Mouse (Mus musculus): ENCODE data around the gene 2210016L21Rik. TPM values are rescaled to one million over a fixed set of nuclear protein-coding genes. Genes with fewer than 3 reads are reported as not detected.

The 2210016L21Rik gene
- polyA plus RNA-seq, 1 experiment, result 17.9 TPM

DNA sequence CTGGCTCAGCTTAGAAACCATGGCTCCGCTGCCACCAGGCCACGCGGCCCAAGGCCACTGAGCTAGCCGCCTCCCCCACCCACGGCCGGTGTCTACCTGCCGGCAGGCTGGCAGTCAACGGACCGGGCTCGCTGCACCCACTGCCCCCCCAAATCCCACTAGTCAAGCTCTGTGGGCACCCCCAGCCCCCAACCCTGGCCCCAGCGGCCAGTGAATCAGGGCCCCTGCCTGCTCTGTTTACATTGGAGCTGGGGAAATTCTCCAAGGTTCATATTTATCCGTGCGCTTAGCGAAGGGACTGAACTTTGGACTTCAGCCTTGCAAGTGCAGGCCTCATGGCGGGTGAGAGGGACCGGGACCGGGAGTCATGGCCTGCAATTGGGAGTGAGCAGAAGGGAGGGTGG is 28.9 kb downstream of the 2210016L21Rik start, which contains the start of gene Hnf1a:
Hnf1a (minus strand) TSS at position 271 of the 404 bp plus-strand sequence.
- no peaks in the 10 kb centered on the region for H3K27me3 ChIP-seq (ENCODE audit: control insufficient read depth, insufficient read depth, low read length)
- TF ChIP-seq POLR2A (IDR thresholded peaks at IDR 0.05; ENCODE audit: low read depth, low read length) (no peak), CTCF (IDR thresholded peaks at IDR 0.05; ENCODE audit: extremely low read depth, insufficient read depth, insufficient read length, insufficient replicate concordance) (no peak)
- DNase-seq (ENCODE audit: low read depth in 1 of 2, low spot score in 2 of 2), result no peak
- H3K4me1 ChIP-seq (ENCODE audit: control insufficient read depth, insufficient read depth, insufficient read length), result peaks cover 5% of the 10 kb centered on the region; the same call in 1 of the 2 replicates
- no peak within 1 kb of the TSS for H3K27ac ChIP-seq (ENCODE audit: insufficient read depth, low read length)
- no peaks in the 10 kb centered on the region for H3K36me3 ChIP-seq (ENCODE audit: control insufficient read depth, insufficient read depth, low read length)
- H3K4me3 ChIP-seq (ENCODE audit: extremely low read depth, insufficient read depth, insufficient read length), result no peak within 1 kb of the TSS
- WGBS, result 91% methylated on average over 16 of the region's 17 CpGs

DNA sequence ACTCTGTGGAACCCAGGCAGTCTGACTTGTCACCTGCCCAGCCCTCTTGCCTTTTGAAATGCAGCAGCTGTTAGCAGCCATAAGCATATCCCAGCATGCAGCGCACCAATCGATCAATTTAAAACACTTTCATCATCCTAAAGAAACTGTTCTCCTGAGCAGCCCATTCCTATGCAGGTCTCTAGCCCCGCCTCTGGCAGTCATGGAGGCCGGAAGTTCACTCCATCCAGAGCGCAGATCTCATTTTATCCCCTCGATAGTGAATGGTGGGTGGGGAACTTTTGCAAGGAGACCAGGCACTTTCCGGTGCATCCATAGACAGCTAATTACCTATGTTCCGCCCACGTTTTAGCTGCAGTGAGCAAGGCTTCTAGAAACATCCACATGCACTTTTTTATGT is 30.2 kb downstream of the 2210016L21Rik start:
- Histone ChIP-seq H3K27ac (ENCODE audit: insufficient read depth, low read length) (no peak overlapping the region), H3K4me3 (ENCODE audit: extremely low read depth, insufficient read depth, insufficient read length) (no peak overlapping the region)
- WGBS, result 89% methylated on average over 9 of the region's 9 CpGs

GRCm38 (mm10) chr5:114973131-114973530 is 31.2 kb downstream of the 2210016L21Rik start:
- Histone ChIP-seq H3K4me1 (ENCODE audit: control insufficient read depth, insufficient read depth, insufficient read length) (no peaks in the 10 kb centered on the region), H3K27ac (ENCODE audit: insufficient read depth, low read length) (no peak overlapping the region), H3K27me3 (ENCODE audit: control insufficient read depth, insufficient read depth, low read length) (no peaks in the 10 kb centered on the region), H3K4me3 (ENCODE audit: extremely low read depth, insufficient read depth, insufficient read length) (no peak overlapping the region), H3K36me3 (ENCODE audit: control insufficient read depth, insufficient read depth, low read length) (no peaks in the 10 kb centered on the region)
- WGBS, result 76% methylated on average over 8 of the region's 8 CpGs
- DNase-seq (ENCODE audit: low read depth in 1 of 2, low spot score in 2 of 2), result no peak
- no peak for TF ChIP-seq CTCF (IDR thresholded peaks at IDR 0.05; ENCODE audit: extremely low read depth, insufficient read depth, insufficient read length, insufficient replicate concordance)
- TF ChIP-seq POLR2A (IDR thresholded peaks at IDR 0.05; ENCODE audit: low read depth, low read length), result no peak

More for the DNA sequence above, 30.2 kb downstream of the 2210016L21Rik start:
- Histone ChIP-seq H3K4me1 (ENCODE audit: control insufficient read depth, insufficient read depth, insufficient read length) (peaks cover 5% of the 10 kb centered on the region; the same call in 1 of the 2 replicates), H3K27me3 (ENCODE audit: control insufficient read depth, insufficient read depth, low read length) (no peaks in the 10 kb centered on the region), H3K36me3 (ENCODE audit: control insufficient read depth, insufficient read depth, low read length) (no peaks in the 10 kb centered on the region)
- no peak for TF ChIP-seq CTCF (IDR thresholded peaks at IDR 0.05; ENCODE audit: extremely low read depth, insufficient read depth, insufficient read length, insufficient replicate concordance)
- no peak for TF ChIP-seq POLR2A (IDR thresholded peaks at IDR 0.05; ENCODE audit: low read depth, low read length)
- DNase-seq (ENCODE audit: low read depth in 1 of 2, low spot score in 2 of 2), result no peak

DNA sequence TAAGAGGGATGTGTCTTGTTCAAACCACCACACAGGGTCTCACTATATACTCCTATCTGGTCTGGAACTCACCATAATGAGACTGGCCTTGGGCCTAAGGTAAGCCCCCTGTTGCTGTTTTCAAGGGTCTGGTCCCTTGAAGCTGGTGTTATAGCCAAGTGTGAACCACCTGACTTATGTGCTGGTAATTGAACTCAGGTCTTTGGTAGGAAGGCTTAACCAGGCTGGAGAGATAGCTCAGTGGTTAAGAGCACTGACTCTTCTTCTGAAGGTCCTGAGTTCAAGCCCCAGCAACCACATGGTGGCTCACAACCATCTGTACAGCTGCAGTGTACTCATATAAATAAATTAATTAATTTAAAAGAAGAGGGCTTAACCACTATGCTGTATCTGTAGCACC is 35.0 kb downstream of the 2210016L21Rik start:
- H3K36me3 ChIP-seq (ENCODE audit: control insufficient read depth, insufficient read depth, low read length), result no peaks in the 10 kb centered on the region
- no peak overlapping the region for H3K4me3 ChIP-seq (ENCODE audit: extremely low read depth, insufficient read depth, insufficient read length)
- no peak overlapping the region for H3K27ac ChIP-seq (ENCODE audit: insufficient read depth, low read length)
- no peak for DNase-seq (ENCODE audit: low read depth in 1 of 2, low spot score in 2 of 2)
- peaks cover 5% of the 10 kb centered on the region; the same call in 1 of the 2 replicates for H3K4me1 ChIP-seq (ENCODE audit: control insufficient read depth, insufficient read depth, insufficient read length)
- no peaks in the 10 kb centered on the region for H3K27me3 ChIP-seq (ENCODE audit: control insufficient read depth, insufficient read depth, low read length)
- TF ChIP-seq POLR2A (IDR thresholded peaks at IDR 0.05; ENCODE audit: low read depth, low read length), result no peak

GRCm38 (mm10) chr5:114978473-114978872 is 36.5 kb downstream of the 2210016L21Rik start:
- H3K27ac ChIP-seq (ENCODE audit: insufficient read depth, low read length), result no peak overlapping the region
- DNase-seq (ENCODE audit: low read depth in 1 of 2, low spot score in 2 of 2), result no peak
- no peak overlapping the region for H3K4me3 ChIP-seq (ENCODE audit: extremely low read depth, insufficient read depth, insufficient read length)
- peaks cover 5% of the 10 kb centered on the region; the same call in 1 of the 2 replicates for H3K4me1 ChIP-seq (ENCODE audit: control insufficient read depth, insufficient read depth, insufficient read length)
- WGBS, result 80% methylated on average over 11 of the region's 11 CpGs
- H3K36me3 ChIP-seq (ENCODE audit: control insufficient read depth, insufficient read depth, low read length), result no peaks in the 10 kb centered on the region
- no peaks in the 10 kb centered on the region for H3K27me3 ChIP-seq (ENCODE audit: control insufficient read depth, insufficient read depth, low read length)
- no peak for TF ChIP-seq POLR2A (IDR thresholded peaks at IDR 0.05; ENCODE audit: low read depth, low read length)
- TF ChIP-seq CTCF (IDR thresholded peaks at IDR 0.05; ENCODE audit: extremely low read depth, insufficient read depth, insufficient read length, insufficient replicate concordance), result no peak

DNA sequence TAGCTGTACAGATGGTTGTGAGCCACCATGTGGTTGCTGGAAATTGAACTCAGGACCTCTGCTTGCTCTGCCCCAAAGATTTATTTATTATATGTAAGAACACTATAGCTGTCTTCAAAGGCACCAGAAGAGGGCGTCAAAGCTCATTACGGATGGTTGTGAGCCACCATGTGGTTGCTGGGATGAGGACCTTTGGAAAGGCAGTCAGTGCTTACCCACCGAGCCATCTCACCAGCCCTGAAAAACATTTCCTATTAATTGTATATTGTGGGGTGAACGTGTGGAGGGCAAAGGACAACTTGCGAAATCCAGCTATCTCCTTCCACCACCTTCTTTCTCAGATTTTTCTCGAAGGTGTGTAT is 36.9 kb downstream of the 2210016L21Rik start:
- DNase-seq (ENCODE audit: low read depth in 1 of 2, low spot score in 2 of 2), result peak in 1 of 2 experiments; percentile 30
- H3K36me3 ChIP-seq (ENCODE audit: control insufficient read depth, insufficient read depth, low read length), result no peaks in the 10 kb centered on the region
- WGBS, result 2% methylated on average over 6 of the region's 6 CpGs
- H3K4me1 ChIP-seq (ENCODE audit: control insufficient read depth, insufficient read depth, insufficient read length), result peaks cover 5% of the 10 kb centered on the region; the same call in 1 of the 2 replicates
- H3K4me3 ChIP-seq (ENCODE audit: extremely low read depth, insufficient read depth, insufficient read length), result no peak overlapping the region
- TF ChIP-seq CTCF (IDR thresholded peaks at IDR 0.05; ENCODE audit: extremely low read depth, insufficient read depth, insufficient read length, insufficient replicate concordance), result no peak
- no peak overlapping the region for H3K27ac ChIP-seq (ENCODE audit: insufficient read depth, low read length)
- no peaks in the 10 kb centered on the region for H3K27me3 ChIP-seq (ENCODE audit: control insufficient read depth, insufficient read depth, low read length)

- WGBS, result 11% methylated on average over 32 of the region's 32 CpGs
- Histone ChIP-seq H3K4me3 (ENCODE audit: extremely low read depth, insufficient read depth, insufficient read length) (peak overlapping the region; percentile 40), H3K27me3 (ENCODE audit: control insufficient read depth, insufficient read depth, low read length) (no peaks in the 10 kb centered on the region), H3K36me3 (ENCODE audit: control insufficient read depth, insufficient read depth, low read length) (no peaks in the 10 kb centered on the region), H3K4me1 (ENCODE audit: control insufficient read depth, insufficient read depth, insufficient read length) (peaks cover 5% of the 10 kb centered on the region; the same call in 1 of the 2 replicates), H3K27ac (ENCODE audit: insufficient read depth, low read length) (0 out of 2 replicates have a peak overlapping the region, but pooled peaks have one; percentile 10)
- TF ChIP-seq POLR2A (IDR thresholded peaks at IDR 0.05; ENCODE audit: low read depth, low read length), result no peak
- peak; percentile 98 for TF ChIP-seq CTCF (IDR thresholded peaks at IDR 0.05; ENCODE audit: extremely low read depth, insufficient read depth, insufficient read length, insufficient replicate concordance)
- DNase-seq (ENCODE audit: low read depth in 1 of 2, low spot score in 2 of 2), result peak; percentile 36 to 52
Measured at GRCm38 (mm10) chr5:114979250-114980121, 37.5 kb downstream of the 2210016L21Rik start.

Data from spleen, adult 2 months (tissue).